Mouse (Mus musculus): ENCODE data around the gene Klk9. TPM values are rescaled to one million over a fixed set of nuclear protein-coding genes. Genes with fewer than 3 reads are reported as not detected.

The Klk9 gene
- polyA plus RNA-seq, 1 experiment from 2014 or later: not detected

DNA sequence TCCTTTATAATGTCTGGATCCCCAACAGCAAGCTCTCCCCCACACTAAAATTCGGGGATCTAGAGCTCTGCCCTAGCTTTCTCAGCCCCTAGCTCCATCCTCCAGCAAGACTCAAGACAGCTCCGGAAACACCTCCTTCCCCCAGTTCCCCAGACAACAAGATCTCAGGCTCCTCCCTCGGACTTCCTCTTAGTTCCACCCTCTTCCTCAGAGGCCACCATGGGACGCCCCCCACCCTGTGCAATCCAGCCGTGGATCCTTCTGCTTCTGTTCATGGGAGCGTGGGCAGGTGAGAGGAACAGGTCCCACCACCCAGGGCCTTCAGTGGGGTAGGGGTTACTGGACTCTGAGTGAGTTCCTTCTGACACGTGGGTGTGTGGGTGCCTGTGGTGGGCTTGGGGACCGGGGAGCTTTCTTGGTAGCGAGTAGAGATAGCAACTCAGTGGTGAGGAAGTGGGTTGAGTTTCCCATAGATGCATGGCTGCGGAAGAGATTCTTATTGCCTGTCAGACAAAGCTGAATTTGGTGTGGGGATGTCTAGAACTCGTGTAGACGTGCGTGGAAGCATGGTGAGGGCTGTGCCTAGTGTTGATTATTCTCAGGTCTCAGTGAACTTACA, 6.3 kb downstream of the Klk9 start:
- H3K36me3 ChIP-seq: no peaks in the 10 kb centered on the region
- peaks cover 40% of the 10 kb centered on the region for H3K27me3 ChIP-seq
- H3K27ac ChIP-seq: no peak overlapping the region
- ATAC-seq (ENCODE audit: low FRiP score): no peak
- H3K4me1 ChIP-seq: 0 out of 2 replicates have a peak, but pooled peaks cover 9% of the 10 kb centered on the region
- no peaks in the 10 kb centered on the region for H3K9me3 ChIP-seq (replicated peaks)
- H3K4me3 ChIP-seq: peak overlapping the region; percentile 36
- 44% methylated on average over 13 of the region's 13 CpGs for WGBS
- H3K9ac ChIP-seq: no peak overlapping the region
- peak overlapping the region; percentile 59 for H3K4me2 ChIP-seq (replicated peaks)

DNA sequence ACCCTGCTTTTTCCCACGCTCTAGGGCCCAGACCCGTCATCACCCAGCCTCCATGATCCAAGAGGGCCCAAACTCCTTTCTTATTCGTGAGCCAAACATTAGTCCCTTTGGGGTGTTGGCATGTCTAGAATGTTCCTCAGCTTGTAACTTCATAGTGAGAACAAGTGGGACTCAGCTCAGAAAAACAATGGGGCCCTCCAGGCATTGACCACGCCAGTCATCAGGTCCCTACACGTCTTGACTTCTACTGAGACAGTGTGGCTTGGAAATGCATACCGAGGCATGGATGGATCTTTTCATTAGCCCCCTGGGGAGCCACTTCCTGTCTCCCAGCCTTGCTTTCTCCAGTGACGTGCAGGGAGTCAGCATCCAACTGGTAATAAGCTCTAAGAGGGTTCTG, 8.2 kb downstream of the Klk9 start:
- H3K4me3 ChIP-seq: no peak overlapping the region
- no peaks in the 10 kb centered on the region for H3K9me3 ChIP-seq (replicated peaks)
- no peak overlapping the region for H3K9ac ChIP-seq
- H3K27me3 ChIP-seq: peaks cover 40% of the 10 kb centered on the region
- 76% methylated on average over 7 of the region's 7 CpGs for WGBS
- H3K4me1 ChIP-seq: 0 out of 2 replicates have a peak, but pooled peaks cover 9% of the 10 kb centered on the region
- H3K4me2 ChIP-seq (replicated peaks): no peak overlapping the region
- no peak overlapping the region for H3K27ac ChIP-seq
- ATAC-seq (ENCODE audit: low FRiP score): no peak
- no peaks in the 10 kb centered on the region for H3K36me3 ChIP-seq

DNA sequence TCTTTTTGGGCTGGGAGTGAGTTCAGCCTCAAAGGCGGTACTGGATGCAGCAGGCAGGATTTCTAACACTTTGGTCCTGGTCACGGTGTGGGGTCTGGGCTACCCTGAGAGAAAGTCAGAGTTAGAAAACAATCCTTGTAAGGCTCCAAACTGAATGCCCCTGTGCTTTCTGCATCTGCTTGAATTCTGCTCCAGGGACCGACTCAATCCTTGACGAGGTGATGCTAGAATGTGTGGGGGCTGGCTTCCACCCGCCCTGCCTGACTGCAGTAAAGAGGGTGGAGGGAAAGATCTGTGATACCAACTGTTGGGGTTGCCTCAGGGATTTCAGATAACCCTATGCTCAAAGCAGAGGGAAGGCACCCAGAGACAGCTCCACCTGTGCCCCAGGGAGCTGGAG, 19.3 kb downstream of the Klk9 start, which contains the start of gene Klk7:
TSS of gene Klk7 (plus strand) at position 301 of the 400 bp plus-strand sequence.
- H3K36me3 ChIP-seq: no peaks in the 10 kb centered on the region
- H3K9me3 ChIP-seq (replicated peaks): no peaks in the 10 kb centered on the region
- H3K4me2 ChIP-seq (replicated peaks): no peak within 1 kb of the TSS
- H3K27me3 ChIP-seq: no peaks in the 10 kb centered on the region
- H3K9ac ChIP-seq: no peak within 1 kb of the TSS
- ATAC-seq (ENCODE audit: low FRiP score): no peak
- H3K4me1 ChIP-seq: no peaks in the 10 kb centered on the region
- H3K4me3 ChIP-seq: no peak within 1 kb of the TSS
- H3K27ac ChIP-seq: no peak within 1 kb of the TSS
- 60% methylated on average over 5 of the region's 5 CpGs for WGBS

GRCm38 (mm10) chr7:43815211-43815610, 23.5 kb downstream of the Klk9 start:
- Histone ChIP-seq H3K27me3 (no peaks in the 10 kb centered on the region), H3K36me3 (no peaks in the 10 kb centered on the region), H3K4me2 (replicated peaks) (no peak overlapping the region), H3K9me3 (replicated peaks) (no peaks in the 10 kb centered on the region), H3K4me3 (no peak overlapping the region), H3K27ac (no peak overlapping the region), H3K9ac (no peak overlapping the region), H3K4me1 (no peaks in the 10 kb centered on the region)
- ATAC-seq (ENCODE audit: low FRiP score): no peak
- 83% methylated on average over 7 of the region's 7 CpGs for WGBS

GRCm38 (mm10) chr7:43816746-43817145, 25.1 kb downstream of the Klk9 start:
- Histone ChIP-seq H3K4me2 (replicated peaks) (no peak overlapping the region), H3K27ac (no peak overlapping the region), H3K36me3 (no peaks in the 10 kb centered on the region), H3K4me1 (no peaks in the 10 kb centered on the region), H3K27me3 (no peaks in the 10 kb centered on the region), H3K4me3 (no peak overlapping the region), H3K9ac (no peak overlapping the region), H3K9me3 (replicated peaks) (no peaks in the 10 kb centered on the region)
- ATAC-seq (ENCODE audit: low FRiP score): no peak

GRCm38 (mm10) chr7:43821581-43821980, 29.9 kb downstream of the Klk9 start:
- H3K9ac ChIP-seq: no peak overlapping the region
- no peaks in the 10 kb centered on the region for H3K36me3 ChIP-seq
- H3K4me3 ChIP-seq: no peak overlapping the region
- no peak for ATAC-seq (ENCODE audit: low FRiP score)
- no peak overlapping the region for H3K27ac ChIP-seq
- H3K9me3 ChIP-seq (replicated peaks): no peaks in the 10 kb centered on the region
- no peak overlapping the region for H3K4me2 ChIP-seq (replicated peaks)
- no peaks in the 10 kb centered on the region for H3K27me3 ChIP-seq
- no peaks in the 10 kb centered on the region for H3K4me1 ChIP-seq
- 92% methylated on average over 7 of the region's 7 CpGs for WGBS

- no peaks in the 10 kb centered on the region for H3K27me3 ChIP-seq
- H3K4me1 ChIP-seq: no peaks in the 10 kb centered on the region
- ATAC-seq (ENCODE audit: low FRiP score): no peak
- no peak within 1 kb of the TSS for H3K4me2 ChIP-seq (replicated peaks)
- H3K27ac ChIP-seq: no peak within 1 kb of the TSS
- WGBS: 70% methylated on average over 10 of the region's 10 CpGs
- no peak within 1 kb of the TSS for H3K9ac ChIP-seq
- H3K36me3 ChIP-seq: no peaks in the 10 kb centered on the region
- no peaks in the 10 kb centered on the region for H3K9me3 ChIP-seq (replicated peaks)
- no peak within 1 kb of the TSS for H3K4me3 ChIP-seq
Measured at GRCm38 (mm10) chr7:43824199-43824598, 32.5 kb downstream of the Klk9 start, which contains the start of gene Klk6. Klk6 (plus strand) TSS chr7:43824499.

GRCm38 (mm10) chr7:43826056-43826455, 34.4 kb downstream of the Klk9 start:
- WGBS: 86% methylated on average over 5 of the region's 5 CpGs
- H3K36me3 ChIP-seq: no peaks in the 10 kb centered on the region
- H3K4me2 ChIP-seq (replicated peaks): no peak overlapping the region
- H3K4me3 ChIP-seq: no peak overlapping the region
- H3K9ac ChIP-seq: no peak overlapping the region
- H3K9me3 ChIP-seq (replicated peaks): no peaks in the 10 kb centered on the region
- H3K27ac ChIP-seq: no peak overlapping the region
- ATAC-seq (ENCODE audit: low FRiP score): no peak
- H3K27me3 ChIP-seq: no peaks in the 10 kb centered on the region
- no peaks in the 10 kb centered on the region for H3K4me1 ChIP-seq

GRCm38 (mm10) chr7:43827706-43828105, 36.0 kb downstream of the Klk9 start:
- H3K4me3 ChIP-seq: no peak overlapping the region
- H3K36me3 ChIP-seq: no peaks in the 10 kb centered on the region
- ATAC-seq (ENCODE audit: low FRiP score): no peak
- H3K4me1 ChIP-seq: no peaks in the 10 kb centered on the region
- H3K27ac ChIP-seq: no peak overlapping the region
- H3K9me3 ChIP-seq (replicated peaks): no peaks in the 10 kb centered on the region
- no peak overlapping the region for H3K4me2 ChIP-seq (replicated peaks)
- no peaks in the 10 kb centered on the region for H3K27me3 ChIP-seq
- H3K9ac ChIP-seq: no peak overlapping the region
- 79% methylated on average over 4 of the region's 4 CpGs for WGBS

DNA sequence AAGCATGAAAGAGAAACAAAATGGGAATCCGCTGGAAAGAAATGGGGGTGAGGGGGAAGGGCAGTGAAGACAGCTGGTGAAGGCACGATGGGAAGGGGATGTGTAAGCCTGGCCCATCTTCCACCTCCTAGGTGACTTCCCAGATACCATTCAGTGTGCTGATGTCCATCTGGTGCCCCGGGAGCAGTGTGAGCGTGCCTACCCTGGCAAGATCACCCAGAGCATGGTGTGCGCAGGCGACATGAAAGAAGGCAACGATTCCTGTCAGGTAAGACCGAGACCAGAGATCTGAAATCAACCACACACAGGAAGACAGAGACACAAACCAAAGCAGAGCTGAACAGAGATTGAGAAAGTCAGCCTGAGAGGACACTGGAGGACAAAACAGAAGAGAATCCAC, 37.3 kb downstream of the Klk9 start:
- H3K9me3 ChIP-seq (replicated peaks): no peaks in the 10 kb centered on the region

DNA sequence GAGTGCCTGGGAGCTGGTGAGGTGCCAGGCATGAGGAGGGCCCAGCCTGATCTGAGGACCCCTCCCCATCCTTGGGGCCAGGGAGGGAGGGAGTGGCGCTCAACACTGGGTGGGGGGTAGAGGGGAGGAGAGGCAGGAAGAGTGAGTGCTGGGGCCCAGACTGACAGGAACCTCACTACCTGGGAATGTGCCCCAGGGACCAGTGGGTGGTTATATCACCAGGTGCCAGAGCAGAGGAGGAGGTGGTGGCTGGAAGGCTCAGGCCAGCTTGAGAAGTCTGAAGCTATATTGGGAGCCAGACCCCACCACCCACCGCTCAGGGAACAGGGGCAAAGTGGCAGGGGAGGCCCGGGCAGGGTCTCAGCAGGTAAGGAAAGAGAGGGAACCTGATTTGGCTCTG, 50.0 kb downstream of the Klk9 start, which contains the start of gene Klk5:
TSS of gene Klk5 (plus strand) at position 271 of the 400 bp plus-strand sequence.
- H3K27me3 ChIP-seq: no peaks in the 10 kb centered on the region
- no peaks in the 10 kb centered on the region for H3K4me1 ChIP-seq
- WGBS: 56% methylated on average over 3 of the region's 3 CpGs
- H3K4me2 ChIP-seq (replicated peaks): no peak within 1 kb of the TSS
- no peak within 1 kb of the TSS for H3K27ac ChIP-seq
- no peak within 1 kb of the TSS for H3K9ac ChIP-seq
- ATAC-seq (ENCODE audit: low FRiP score): no peak
- H3K9me3 ChIP-seq (replicated peaks): no peaks in the 10 kb centered on the region
- H3K4me3 ChIP-seq: no peak within 1 kb of the TSS
- H3K36me3 ChIP-seq: no peaks in the 10 kb centered on the region

More for the DNA sequence above, 37.3 kb downstream of the Klk9 start:
- Histone ChIP-seq H3K27me3 (no peaks in the 10 kb centered on the region), H3K36me3 (no peaks in the 10 kb centered on the region), H3K27ac (no peak overlapping the region), H3K4me3 (no peak overlapping the region), H3K9ac (no peak overlapping the region), H3K4me2 (replicated peaks) (no peak overlapping the region), H3K4me1 (no peaks in the 10 kb centered on the region)
- no peak for ATAC-seq (ENCODE audit: low FRiP score)
- 90% methylated on average over 8 of the region's 8 CpGs for WGBS

- Histone ChIP-seq H3K27ac (no peak overlapping the region), H3K27me3 (no peaks in the 10 kb centered on the region), H3K9me3 (replicated peaks) (no peaks in the 10 kb centered on the region), H3K9ac (no peak overlapping the region), H3K4me2 (replicated peaks) (no peak overlapping the region), H3K36me3 (no peaks in the 10 kb centered on the region), H3K4me1 (no peaks in the 10 kb centered on the region), H3K4me3 (no peak overlapping the region)
- ATAC-seq (ENCODE audit: low FRiP score): no peak
- WGBS: 86% methylated on average over 4 of the region's 4 CpGs
Measured at GRCm38 (mm10) chr7:43843801-43844200, 52.1 kb downstream of the Klk9 start.

Measured in hindbrain, embryonic 12.5 days (tissue).